Mouse (Mus musculus) spleen, adult 18-20 months (tissue): Measurements from ENCODE around the gene Gm8334.
"Not testable (repeated sequence)": the region's sequence is repeated elsewhere in the genome, so short reads cannot be mapped to it uniquely, and the experiment has no call there.

Experiments used
- DNase-seq, 2 experiments: peaks; one replicate each; pipeline ENCODE4 v3.0.0; 2022; ENCODE audit warnings: mixed read lengths in 2 of 2

Gene Gm8334

GRCm38 (mm10) chrX:148615053-148615452, at the start of gene Gm8334:
Gm8334 (minus strand) TSS chrX:148615153.
- not testable (repeated sequence) for DNase-seq

GRCm38 (mm10) chrX:148663298-148663697, 48.3 kb upstream of the Gm8334 start, which contains the start of gene Gm15127:
Gm15127 (plus strand) TSS chrX:148663598.
- DNase-seq: not testable (repeated sequence)
